Mouse (Mus musculus) ES-E14 (cell line): Measurements from ENCODE around the gene Olfr891. TPM values are rescaled to one million over a fixed set of nuclear protein-coding genes. Genes with fewer than 3 reads are reported as not detected.
"Not testable (repeated sequence)": the region's sequence is repeated elsewhere in the genome, so short reads cannot be mapped to it uniquely, and the experiment has no call there.

Experiments
- DNase-seq: peaks from one replicate; pipeline ENCODE4 v3.0.0-alpha.2; 2013; ENCODE audit warnings: low read depth, low spot score
- H3K27ac ChIP-seq: 2 replicates; pipeline ENCODE4 v1.5.1; 2012; ENCODE audit warnings: low read depth, mild to moderate bottlenecking, low read length, moderate library complexity, mixed read lengths; ENCODE audit not compliant: poor library complexity, insufficient read depth, severe bottlenecking
- H3K36me3 ChIP-seq: 2 replicates; pipeline ENCODE4 v1.6.1; 2012; ENCODE audit warnings: mild to moderate bottlenecking, low read length, moderate library complexity, mixed read lengths; ENCODE audit not compliant: control insufficient read depth, poor library complexity, insufficient read depth, severe bottlenecking
- H3K4me1 ChIP-seq, 2 experiments: fragments of 150-350 bp in 1 of 2; sonication (generic) in 1 of 2; 2 replicates each; pipeline ENCODE4 v1.6.1; 2012; ENCODE audit warnings: low read length in 2 of 2, mild to moderate bottlenecking in 1 of 2, mixed read lengths in 1 of 2; ENCODE audit not compliant: control insufficient read depth in 2 of 2, insufficient read depth in 2 of 2, poor library complexity in 1 of 2
- H3K4me3 ChIP-seq, 2 experiments: fragments of 150-350 bp in 1 of 2; sonication (generic) in 1 of 2; 2 replicates each; pipeline ENCODE4 v1.5.1; 2012; ENCODE audit warnings: low read length in 2 of 2, low read depth in 1 of 2, mild to moderate bottlenecking in 1 of 2, mixed read lengths in 1 of 2; ENCODE audit not compliant: insufficient read depth in 1 of 2, poor library complexity in 1 of 2, severe bottlenecking in 1 of 2
- H3K9ac ChIP-seq: 2 replicates; pipeline ENCODE4 v1.6.1; 2012; ENCODE audit warnings: low read depth, mild to moderate bottlenecking, low read length, mixed read lengths; ENCODE audit not compliant: poor library complexity, insufficient read depth, severe bottlenecking
- H3K9me3 ChIP-seq: fragments of 150-350 bp; sonication (generic); 2 replicates; pipeline ENCODE4 v1.6.1; 2012; ENCODE audit warnings: low read depth, mild to moderate bottlenecking, low read length; ENCODE audit not compliant: control insufficient read depth, insufficient read depth
- CHD2 ChIP-seq: IDR thresholded peaks from 2 replicates; pipeline ENCODE4 v1.6.1; 2014; ENCODE audit warnings: mild to moderate bottlenecking, low read depth, low read length, inconsistent platforms
- HCFC1 ChIP-seq: IDR thresholded peaks from 2 replicates; pipeline ENCODE4 v1.6.1; 2012; ENCODE audit warnings: low read length, inconsistent platforms, borderline replicate concordance; ENCODE audit not compliant: insufficient read depth
- MAFK ChIP-seq: IDR thresholded peaks from 2 replicates; pipeline ENCODE4 v1.6.1; 2014; ENCODE audit warnings: mild to moderate bottlenecking, low read depth, low read length, inconsistent platforms; ENCODE audit not compliant: insufficient read depth
- ZC3H11A ChIP-seq: IDR thresholded peaks from 2 replicates; pipeline ENCODE4 v1.6.1; 2012; ENCODE audit warnings: low read depth, mild to moderate bottlenecking, inconsistent platforms, low read length, borderline replicate concordance
- ZNF384 ChIP-seq: IDR thresholded peaks from 2 replicates; pipeline ENCODE4 v1.6.1; 2012; ENCODE audit warnings: low read depth, low read length, inconsistent platforms
- in situ Hi-C, 2 experiments: fragments of 600-800 bp; cut with MboI; formaldehyde crosslinking; loops; one replicate each; pipeline ENCODE4 v1.15.1; 2025; ENCODE audit warnings: low sequenced_read_pairs in 2 of 2, inconsistent platforms in 1 of 2; ENCODE audit not compliant: unreplicated experiment in 2 of 2
- total RNA-seq: library from RNA; depleted of rRNA; stranded (reverse); fragments of 300-350 nt; gene quantifications from 2 replicates; pipeline ENCODE4 v1.2.3, GENCODE M21; 2012; rRNA removed

Olfr891 gene
- not detected in 2 replicates for total RNA-seq

- DNase-seq = no peak
- in situ Hi-C loops = no loop called here
- H3K9ac ChIP-seq = no peak within 1 kb of the TSS
- H3K4me1 ChIP-seq = no peaks in the 10 kb centered on the region
- no peaks in the 10 kb centered on the region for H3K36me3 ChIP-seq
- no peak within 1 kb of the TSS for H3K27ac ChIP-seq
- no peak within 1 kb of the TSS for H3K4me3 ChIP-seq
- TF ChIP-seq MAFK (no peak), CHD2 (no peak), ZNF384 (no peak), HCFC1 (no peak), ZC3H11A (no peak)
- H3K9me3 ChIP-seq = no peaks in the 10 kb centered on the region
Measured at GRCm38 (mm10) chr9:38180721-38181120, at the start of gene Olfr891. Olfr891 (minus strand) TSS chr9:38180821.

DNA sequence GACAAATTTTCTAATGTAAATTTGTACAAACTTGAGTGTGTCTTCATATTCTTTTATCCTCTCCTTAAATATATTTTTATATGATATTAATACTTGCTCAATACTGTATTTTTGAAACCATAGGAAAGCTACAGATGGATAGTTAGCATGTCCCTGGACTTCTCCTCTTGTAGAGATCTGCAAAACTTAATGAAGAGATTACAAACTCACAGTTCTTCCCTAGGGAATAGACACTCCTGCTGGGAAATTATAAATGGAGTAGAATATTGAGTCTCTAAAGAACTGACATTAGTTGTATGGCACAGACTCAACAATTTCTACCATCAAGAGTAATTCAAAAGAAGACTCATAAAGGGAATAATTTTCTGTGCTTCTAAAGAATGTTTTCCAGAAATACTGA is 37.1 kb upstream of the Olfr891 start, which contains the start of gene Olfr894:
Gene Olfr894, plus strand, starts transcription at position 301 of the 400 bp plus-strand sequence.
- Histone ChIP-seq H3K27ac (no peak within 1 kb of the TSS), H3K9me3 (no peaks in the 10 kb centered on the region), H3K36me3 (no peaks in the 10 kb centered on the region), H3K4me1 (no peaks in the 10 kb centered on the region), H3K9ac (no peak within 1 kb of the TSS), H3K4me3 (no peak within 1 kb of the TSS)
- DNase-seq = no peak
- in situ Hi-C loops = no loop called here
- no peak for TF ChIP-seq HCFC1
- no peak for TF ChIP-seq ZC3H11A
- TF ChIP-seq CHD2 = no peak
- no peak for TF ChIP-seq MAFK
- TF ChIP-seq ZNF384 = no peak

DNA sequence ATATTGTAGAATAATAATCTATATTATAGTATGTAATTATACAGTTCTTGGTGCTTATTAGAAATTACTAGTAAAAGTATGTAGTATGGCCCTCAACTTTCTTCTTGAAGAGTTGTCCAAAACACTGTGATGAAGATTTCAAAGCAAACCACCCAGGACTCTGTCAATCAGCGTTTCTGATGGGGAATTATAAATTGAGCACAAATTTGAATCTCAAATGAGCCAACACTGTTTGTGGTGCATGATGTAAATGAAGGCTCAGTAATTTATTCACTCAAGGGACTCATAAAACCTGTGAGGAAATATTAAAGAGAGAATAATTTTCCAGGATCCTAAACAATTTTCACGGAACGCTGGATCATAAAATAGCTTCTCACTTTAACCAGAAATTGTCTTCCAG is 27.4 kb upstream of the Olfr891 start, which contains the start of gene Olfr893:
Gene Olfr893, plus strand, starts transcription at position 301 of the 400 bp plus-strand sequence.
- Histone ChIP-seq H3K4me1 (no peaks in the 10 kb centered on the region), H3K27ac (no peak within 1 kb of the TSS), H3K9ac (no peak within 1 kb of the TSS), H3K9me3 (no peaks in the 10 kb centered on the region), H3K36me3 (no peaks in the 10 kb centered on the region), H3K4me3 (no peak within 1 kb of the TSS)
- DNase-seq = no peak
- TF ChIP-seq ZNF384 = no peak
- TF ChIP-seq ZC3H11A = no peak
- TF ChIP-seq CHD2 = no peak
- TF ChIP-seq MAFK = no peak
- TF ChIP-seq HCFC1 = no peak
- in situ Hi-C loops = no loop called here

DNA sequence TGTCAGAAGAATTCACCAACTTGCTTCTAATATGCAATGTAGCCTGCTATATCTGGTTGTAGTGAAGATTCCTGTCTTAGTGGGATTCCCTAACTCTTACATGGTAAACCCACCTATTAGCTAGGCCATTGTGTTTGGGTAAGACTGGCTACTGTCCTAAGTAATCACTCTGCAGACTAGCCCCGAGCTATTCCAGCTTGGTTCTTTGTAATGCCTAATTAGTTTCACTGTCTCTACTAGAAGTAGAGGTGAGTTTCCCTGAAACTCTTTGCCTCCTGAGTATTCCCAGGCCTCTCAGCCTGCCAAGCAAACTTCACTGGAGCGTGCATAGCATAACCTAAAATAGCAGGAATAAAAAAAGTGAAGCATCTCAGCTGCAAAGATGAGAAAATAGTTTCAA is 12.3 kb downstream of the Olfr891 start:
- H3K9me3 ChIP-seq, H3K9ac ChIP-seq, H3K36me3 ChIP-seq, H3K4me3 ChIP-seq, H3K27ac ChIP-seq, in situ Hi-C loops, H3K4me1 ChIP-seq: not testable (repeated sequence)
- peak; percentile 17 for DNase-seq

- Histone ChIP-seq H3K4me1 (no peaks in the 10 kb centered on the region), H3K27ac (no peak within 1 kb of the TSS), H3K4me3 (no peak within 1 kb of the TSS), H3K36me3 (no peaks in the 10 kb centered on the region), H3K9ac (no peak within 1 kb of the TSS), H3K9me3 (no peaks in the 10 kb centered on the region)
- in situ Hi-C loops = no loop called here
- TF ChIP-seq MAFK = no peak
- TF ChIP-seq CHD2 = no peak
- no peak for TF ChIP-seq ZNF384
- TF ChIP-seq HCFC1 = no peak
- TF ChIP-seq ZC3H11A = no peak
- DNase-seq = no peak
Measured at GRCm38 (mm10) chr9:38142217-38142616, 38.4 kb downstream of the Olfr891 start, which contains the start of gene Olfr890. Olfr890 (plus strand) TSS chr9:38142517.

Other genes starting within 250 kb of the Olfr891 start
- gene Olfr881, start 189.0 kb downstream of the Olfr891 start, total RNA-seq = 1.0 TPM in 2 replicates
- gene Olfr883, start 155.0 kb downstream of the Olfr891 start, total RNA-seq = not detected in 2 replicates
- 0.05 TPM in 1 of 2 replicates, not detected in the other for gene Olfr884, start 134.3 kb downstream of the Olfr891 start, total RNA-seq
- not detected in 2 replicates for gene Olfr885, start 119.5 kb downstream of the Olfr891 start, total RNA-seq
- gene Olfr887, start 96.7 kb downstream of the Olfr891 start, total RNA-seq = not detected in 2 replicates
- gene Olfr888, start 72.7 kb downstream of the Olfr891 start, total RNA-seq = not detected in 2 replicates
- 0.27 and 0.48 TPM in 2 replicates for gene Olfr889, start 65.6 kb downstream of the Olfr891 start, total RNA-seq
- not detected in 2 replicates for gene Olfr890, start 38.3 kb downstream of the Olfr891 start, total RNA-seq
- not detected in 2 replicates for gene Olfr893, start 27.5 kb upstream of the Olfr891 start, total RNA-seq
- not detected in 2 replicates for gene Olfr894, start 37.2 kb upstream of the Olfr891 start, total RNA-seq
- gene Olfr143, start 72.0 kb upstream of the Olfr891 start, total RNA-seq = not detected in 2 replicates
- not detected in 2 replicates for gene Olfr895, start 87.0 kb upstream of the Olfr891 start, total RNA-seq
- not detected in 2 replicates for gene Olfr896-ps1, start 110.3 kb upstream of the Olfr891 start, total RNA-seq
- not detected in 2 replicates for gene Olfr25, start 148.2 kb upstream of the Olfr891 start, total RNA-seq
- not detected in 2 replicates for gene Olfr898, start 167.6 kb upstream of the Olfr891 start, total RNA-seq
- gene Olfr250, start 186.1 kb upstream of the Olfr891 start, total RNA-seq = not detected in 2 replicates
- gene Olfr251, start 196.3 kb upstream of the Olfr891 start, total RNA-seq = not detected in 2 replicates
- gene Olfr147, start 220.9 kb upstream of the Olfr891 start, total RNA-seq = 0.49 and 0.53 TPM in 2 replicates
- gene Olfr901, start 248.6 kb upstream of the Olfr891 start, total RNA-seq = 0.26 and 0.58 TPM in 2 replicates